Mouse (Mus musculus): ENCODE measurements around the gene Ppox. TPM values are rescaled to one million over a fixed set of nuclear protein-coding genes. Genes with fewer than 3 reads are reported as not detected.
"Not testable (repeated sequence)": the region's sequence is repeated elsewhere in the genome, so short reads cannot be mapped to it uniquely, and the experiment has no call there.

Ppox gene
- polyA plus RNA-seq, 1 experiment from 2014 or later: 59.8 TPM

GRCm38 (mm10) chr1:171241952-171242351 lies 39.0 kb downstream of the Ppox start:
- WGBS: 85% methylated on average over 12 of the region's 12 CpGs
- Histone ChIP-seq H3K4me1 (peaks cover 15% of the 10 kb centered on the region), H3K36me3 (peaks cover 85% of the 10 kb centered on the region)
- DNase-seq (ENCODE audit: low spot score); H3K4me3 ChIP-seq; H3K27me3 ChIP-seq (ENCODE audit: insufficient read depth, poor library complexity, severe bottlenecking); H3K27ac ChIP-seq; H3K9me3 ChIP-seq: not testable (repeated sequence)

GRCm38 (mm10) chr1:171240911-171241310 lies 40.1 kb downstream of the Ppox start:
- Histone ChIP-seq H3K27ac (no peak overlapping the region), H3K36me3 (peaks cover 95% of the 10 kb centered on the region), H3K4me1 (peaks cover 14% of the 10 kb centered on the region), H3K4me3 (no peak overlapping the region), H3K27me3 (ENCODE audit: insufficient read depth, poor library complexity, severe bottlenecking) (no peaks in the 10 kb centered on the region), H3K9me3 (no peaks in the 10 kb centered on the region)
- 89% methylated on average over 10 of the region's 10 CpGs for WGBS
- DNase-seq (ENCODE audit: low spot score): no peak

GRCm38 (mm10) chr1:171239992-171240744 lies 40.8 kb downstream of the Ppox start:
- DNase-seq (ENCODE audit: low spot score): no peak
- Histone ChIP-seq H3K9me3 (no peaks in the 10 kb centered on the region), H3K4me3 (no peak overlapping the region), H3K36me3 (peaks cover 96% of the 10 kb centered on the region), H3K27me3 (ENCODE audit: insufficient read depth, poor library complexity, severe bottlenecking) (no peaks in the 10 kb centered on the region), H3K4me1 (0 out of 2 replicates have a peak, but pooled peaks cover 9% of the 10 kb centered on the region), H3K27ac (no peak overlapping the region)
- 79% methylated on average over 15 of the region's 15 CpGs for WGBS

- Histone ChIP-seq H3K27ac (no peak overlapping the region), H3K9me3 (no peaks in the 10 kb centered on the region), H3K27me3 (ENCODE audit: insufficient read depth, poor library complexity, severe bottlenecking) (no peaks in the 10 kb centered on the region), H3K4me1 (peaks cover 18% of the 10 kb centered on the region), H3K36me3 (peaks cover 98% of the 10 kb centered on the region), H3K4me3 (no peak overlapping the region)
- 73% methylated on average over 14 of the region's 14 CpGs for WGBS
- no peak for DNase-seq (ENCODE audit: low spot score)
Measured at GRCm38 (mm10) chr1:171238463-171238862, 42.5 kb downstream of the Ppox start.

- 67% methylated on average over 6 of the region's 6 CpGs for WGBS
Measured at GRCm38 (mm10) chr1:171237438-171237837, 43.5 kb downstream of the Ppox start.

GRCm38 (mm10) chr1:171235791-171236190 lies 45.2 kb downstream of the Ppox start:
- H3K4me1 ChIP-seq: peaks cover 26% of the 10 kb centered on the region
- no peak overlapping the region for H3K4me3 ChIP-seq
- no peaks in the 10 kb centered on the region for H3K9me3 ChIP-seq
- 75% methylated on average over 4 of the region's 4 CpGs for WGBS
- no peaks in the 10 kb centered on the region for H3K27me3 ChIP-seq (ENCODE audit: insufficient read depth, poor library complexity, severe bottlenecking)
- H3K27ac ChIP-seq: no peak overlapping the region
- DNase-seq (ENCODE audit: low spot score): no peak
- H3K36me3 ChIP-seq: peaks cover 71% of the 10 kb centered on the region

More at GRCm38 (mm10) chr1:171237438-171237837, 43.5 kb downstream of the Ppox start:
- Histone ChIP-seq H3K4me3 (no peak overlapping the region), H3K27ac (no peak overlapping the region), H3K9me3 (no peaks in the 10 kb centered on the region), H3K27me3 (ENCODE audit: insufficient read depth, poor library complexity, severe bottlenecking) (no peaks in the 10 kb centered on the region), H3K36me3 (peaks cover 87% of the 10 kb centered on the region), H3K4me1 (peaks cover 26% of the 10 kb centered on the region)
- no peak for DNase-seq (ENCODE audit: low spot score)

- H3K4me1 ChIP-seq: peaks cover 33% of the 10 kb centered on the region
- H3K4me3 ChIP-seq: no peak overlapping the region
- peaks cover 59% of the 10 kb centered on the region for H3K36me3 ChIP-seq
- no peak for DNase-seq (ENCODE audit: low spot score)
- H3K9me3 ChIP-seq: no peaks in the 10 kb centered on the region
- 92% methylated on average over 4 of the region's 4 CpGs for WGBS
- H3K27ac ChIP-seq: no peak overlapping the region
- H3K27me3 ChIP-seq (ENCODE audit: insufficient read depth, poor library complexity, severe bottlenecking): no peaks in the 10 kb centered on the region
Measured at GRCm38 (mm10) chr1:171234538-171234937, 46.4 kb downstream of the Ppox start.

GRCm38 (mm10) chr1:171234126-171234525 lies 46.9 kb downstream of the Ppox start, which contains the start of gene Fcer1g:
Gene Fcer1g, minus strand, starts transcription at chr1:171234365.
- no peak within 1 kb of the TSS for H3K4me3 ChIP-seq
- H3K27ac ChIP-seq: peak within 1 kb of the TSS; percentile 6; the same call in 1 of the 2 replicates
- no peaks in the 10 kb centered on the region for H3K27me3 ChIP-seq (ENCODE audit: insufficient read depth, poor library complexity, severe bottlenecking)
- H3K4me1 ChIP-seq: peaks cover 33% of the 10 kb centered on the region
- no peaks in the 10 kb centered on the region for H3K9me3 ChIP-seq
- 88% methylated on average over 14 of the region's 14 CpGs for WGBS
- DNase-seq (ENCODE audit: low spot score): no peak
- H3K36me3 ChIP-seq: peaks cover 55% of the 10 kb centered on the region

GRCm38 (mm10) chr1:171232800-171233730 lies 47.9 kb downstream of the Ppox start:
- no peak for DNase-seq (ENCODE audit: low spot score)
- 58% methylated on average over 12 of the region's 12 CpGs for WGBS
- Histone ChIP-seq H3K4me3 (no peak overlapping the region), H3K27ac (peak overlapping the region; percentile 6; the same call in 1 of the 2 replicates), H3K9me3 (no peaks in the 10 kb centered on the region), H3K27me3 (ENCODE audit: insufficient read depth, poor library complexity, severe bottlenecking) (no peaks in the 10 kb centered on the region), H3K4me1 (peaks cover 33% of the 10 kb centered on the region), H3K36me3 (peaks cover 44% of the 10 kb centered on the region)

- peaks cover 33% of the 10 kb centered on the region for H3K4me1 ChIP-seq
- no peak overlapping the region for H3K27ac ChIP-seq
Measured at GRCm38 (mm10) chr1:171232348-171232747, 48.6 kb downstream of the Ppox start.

GRCm38 (mm10) chr1:171231844-171232243 lies 49.1 kb downstream of the Ppox start:
- Histone ChIP-seq H3K27ac (no peak overlapping the region), H3K4me1 (peaks cover 30% of the 10 kb centered on the region), H3K4me3 (no peak overlapping the region), H3K9me3 (no peaks in the 10 kb centered on the region), H3K27me3 (ENCODE audit: insufficient read depth, poor library complexity, severe bottlenecking) (no peaks in the 10 kb centered on the region), H3K36me3 (peaks cover 32% of the 10 kb centered on the region)
- no peak for DNase-seq (ENCODE audit: low spot score)
- 71% methylated on average over 4 of the region's 4 CpGs for WGBS

More at GRCm38 (mm10) chr1:171232348-171232747, 48.6 kb downstream of the Ppox start:
- WGBS: 83% methylated on average over 5 of the region's 5 CpGs
- Histone ChIP-seq H3K36me3 (peaks cover 37% of the 10 kb centered on the region), H3K4me3 (no peak overlapping the region), H3K27me3 (ENCODE audit: insufficient read depth, poor library complexity, severe bottlenecking) (no peaks in the 10 kb centered on the region), H3K9me3 (no peaks in the 10 kb centered on the region)
- DNase-seq (ENCODE audit: low spot score): no peak

- 78% methylated on average over 3 of the region's 3 CpGs for WGBS
- no peak for DNase-seq (ENCODE audit: low spot score)
- H3K27ac ChIP-seq: peak overlapping the region; percentile 16; the same call in 1 of the 2 replicates
- H3K36me3 ChIP-seq: peaks cover 16% of the 10 kb centered on the region
- peaks cover 25% of the 10 kb centered on the region for H3K4me1 ChIP-seq
- no peak overlapping the region for H3K4me3 ChIP-seq
- no peaks in the 10 kb centered on the region for H3K9me3 ChIP-seq
- H3K27me3 ChIP-seq (ENCODE audit: insufficient read depth, poor library complexity, severe bottlenecking): no peaks in the 10 kb centered on the region
Measured at GRCm38 (mm10) chr1:171230215-171230614, 50.8 kb downstream of the Ppox start.

GRCm38 (mm10) chr1:171229750-171230149 lies 51.2 kb downstream of the Ppox start:
- DNase-seq (ENCODE audit: low spot score): no peak
- no peak overlapping the region for H3K4me3 ChIP-seq

More at GRCm38 (mm10) chr1:171229750-171230149, 51.2 kb downstream of the Ppox start:
- H3K27ac ChIP-seq: no peak overlapping the region; the same call in none of the 2 replicates
- 62% methylated on average over 6 of the region's 6 CpGs for whole genome bisulfite sequencing
- peaks cover 12% of the 10 kb centered on the region for H3K36me3 ChIP-seq
- H3K27me3 ChIP-seq (ENCODE audit: insufficient read depth, poor library complexity, severe bottlenecking): no peaks in the 10 kb centered on the region
- H3K9me3 ChIP-seq: no peaks in the 10 kb centered on the region
- peaks cover 25% of the 10 kb centered on the region for H3K4me1 ChIP-seq

Measured in heart, embryonic 10.5 days (tissue).